In the genomic region with DNA sequence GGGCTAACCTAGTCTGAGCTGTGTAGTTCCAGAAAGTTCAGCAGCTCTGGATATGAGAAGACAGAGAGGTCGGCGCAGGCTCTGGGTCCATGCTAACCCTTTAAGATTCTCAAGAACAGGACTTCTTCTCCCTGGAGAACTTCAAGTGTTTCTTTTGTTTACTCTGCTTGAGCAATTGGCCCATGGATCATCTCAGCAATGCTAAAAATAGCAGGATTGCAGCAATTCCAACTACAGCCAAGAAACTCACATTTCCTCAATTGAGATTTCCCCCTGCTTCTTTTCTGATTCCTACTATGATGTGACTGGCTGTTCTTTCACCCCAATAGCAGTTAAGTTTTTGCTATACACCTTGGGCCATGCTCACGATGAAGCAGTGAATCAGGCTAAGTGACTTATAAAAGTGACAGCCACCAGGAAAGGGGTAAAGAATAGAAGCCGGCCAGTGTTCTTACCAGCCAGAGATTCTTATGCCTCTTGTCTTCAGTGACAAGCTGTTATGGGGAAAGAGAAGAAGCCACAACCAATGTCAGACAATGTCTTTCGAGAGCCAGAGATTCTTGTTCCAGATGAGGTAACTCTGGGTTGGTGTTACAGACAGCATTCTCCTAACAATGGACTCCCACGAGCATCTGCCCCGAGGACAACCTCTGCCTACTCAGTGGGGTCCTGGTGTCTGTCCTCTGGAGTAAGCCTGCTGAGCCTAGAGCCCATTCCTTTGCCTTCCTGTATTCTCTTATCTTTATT, we compare ENCODE assay signal across 8 mouse cellular contexts. TPM values are rescaled to one million over a fixed set of nuclear protein-coding genes. Genes with fewer than 3 reads are reported as not detected.
DNase-seq lines count a peak whose midpoint lies in the region; ATAC-seq lines count a peak whose summit lies in the region.

No protein-coding gene starts in this region.

- no peak overlapping the region for H3K4me3 ChIP-seq in hindbrain, embryonic 15.5 days
- H3K4me3 ChIP-seq in hindbrain, embryonic 11.5 days (ENCODE audit: low read depth, low read length): no peak overlapping the region
- no peak overlapping the region for H3K4me3 ChIP-seq in macrophage (ENCODE audit: inconsistent target)
- no peak overlapping the region for H3K4me3 ChIP-seq in midbrain, embryonic 11.5 days (ENCODE audit: low read depth, low read length)

- no peaks in the 10 kb centered on the region for H3K79me2 ChIP-seq in macrophage (ENCODE audit: inconsistent target)

- WGBS in hindbrain, embryonic 15.5 days: 78% methylated on average over 7 of the region's 7 CpGs
- 82% methylated on average over 7 of the region's 7 CpGs for WGBS in hindbrain, embryonic 11.5 days
- 35% methylated on average over 7 of the region's 7 CpGs for whole genome bisulfite sequencing in macrophage (ENCODE audit: missing documents)
- 91% methylated on average over 7 of the region's 7 CpGs for WGBS in midbrain, embryonic 11.5 days

- no peak overlapping the region for H3K4me2 ChIP-seq in hindbrain, embryonic 15.5 days
- H3K4me2 ChIP-seq in hindbrain, embryonic 11.5 days (replicated peaks; ENCODE audit: low read depth, low read length): no peak overlapping the region
- H3K4me2 ChIP-seq in midbrain, embryonic 11.5 days: no peak overlapping the region

- no peak for DNase-seq in hindbrain, embryonic 11.5 days (ENCODE audit: low spot score)
- DNase-seq in brain, adult 2 months (ENCODE audit: low read depth, low spot score): peak; percentile 59
- peak; percentile 22 to 37 for DNase-seq in heart, postnatal 14 days
- no peak for DNase-seq in left cerebral cortex, adult 9 months (ENCODE audit: low spot score in 2 of 2)
- DNase-seq in midbrain, embryonic 11.5 days (ENCODE audit: low spot score, missing footprints): no peak

- intact Hi-C loops in heart, postnatal 14 days (cut with DNase I): no loop called here

- 0 out of 2 replicates have a peak, but pooled peaks cover 6% of the 10 kb centered on the region for H3K4me1 ChIP-seq in hindbrain, embryonic 15.5 days (replicated peaks)
- no peaks in the 10 kb centered on the region for H3K4me1 ChIP-seq in hindbrain, embryonic 11.5 days (replicated peaks; ENCODE audit: control insufficient read depth, insufficient read depth, low read length)
- no peaks in the 10 kb centered on the region for H3K4me1 ChIP-seq in midbrain, embryonic 11.5 days (ENCODE audit: control insufficient read depth, insufficient read depth, low read length)

- 0 out of 2 replicates have a peak overlapping the region, but pooled peaks have one; percentile 10 for H3K27ac ChIP-seq in hindbrain, embryonic 15.5 days (replicated peaks)
- no peak overlapping the region for H3K27ac ChIP-seq in hindbrain, embryonic 11.5 days (ENCODE audit: low read depth, low read length)
- peak overlapping the region; percentile 75 for H3K27ac ChIP-seq in macrophage
- H3K27ac ChIP-seq in midbrain, embryonic 11.5 days (ENCODE audit: low read depth, low read length): no peak overlapping the region

- ATAC-seq in hindbrain, embryonic 15.5 days (ENCODE audit: low FRiP score, low read depth): no peak
- ATAC-seq in hindbrain, embryonic 11.5 days (ENCODE audit: low FRiP score): no peak
- no peak for ATAC-seq in megakaryocyte-erythroid progenitor cell, adult 5-6 weeks (replicated peaks; ENCODE audit: low FRiP score, low TSS enrichment, poor library complexity, severe bottlenecking)
- ATAC-seq in midbrain, embryonic 11.5 days (ENCODE audit: low FRiP score): no peak

- H3K36me3 ChIP-seq in hindbrain, embryonic 15.5 days: peaks cover 8% of the 10 kb centered on the region; the same call in 1 of the 2 replicates
- 0 out of 2 replicates have a peak, but pooled peaks cover 2% of the 10 kb centered on the region for H3K36me3 ChIP-seq in hindbrain, embryonic 11.5 days (ENCODE audit: control insufficient read depth, insufficient read depth, low read length)
- H3K36me3 ChIP-seq in macrophage (ENCODE audit: inconsistent target): no peaks in the 10 kb centered on the region
- H3K36me3 ChIP-seq in midbrain, embryonic 11.5 days (ENCODE audit: control insufficient read depth, insufficient read depth, low read length): no peaks in the 10 kb centered on the region

- no peak overlapping the region for H3K9ac ChIP-seq in hindbrain, embryonic 15.5 days
- no peak overlapping the region for H3K9ac ChIP-seq in hindbrain, embryonic 11.5 days (ENCODE audit: low read depth, low read length)
- H3K9ac ChIP-seq in midbrain, embryonic 11.5 days (ENCODE audit: low read length): no peak overlapping the region

- H3K9me3 ChIP-seq in hindbrain, embryonic 15.5 days: no peaks in the 10 kb centered on the region
- no peaks in the 10 kb centered on the region for H3K9me3 ChIP-seq in hindbrain, embryonic 11.5 days (ENCODE audit: control insufficient read depth, low read length)
- H3K9me3 ChIP-seq in midbrain, embryonic 11.5 days (ENCODE audit: control insufficient read depth, low read length): no peaks in the 10 kb centered on the region

- H3K27me3 ChIP-seq in hindbrain, embryonic 15.5 days: no peaks in the 10 kb centered on the region
- H3K27me3 ChIP-seq in hindbrain, embryonic 11.5 days (ENCODE audit: control insufficient read depth, insufficient read depth, low read length): no peaks in the 10 kb centered on the region
- no peaks in the 10 kb centered on the region for H3K27me3 ChIP-seq in midbrain, embryonic 11.5 days (ENCODE audit: control insufficient read depth, insufficient read depth, low read length)

RNA-seq across cellular contexts. Expression of a gene that starts 33.2 kb away (rescaled TPM):
- polyA plus RNA-seq in hindbrain, embryonic 15.5 days (2015; fragmentation: Nextera tagmentation; extraction: Ambion mirVana): 7.9 and 8.1 TPM in 2 replicates
- polyA plus RNA-seq in hindbrain, embryonic 11.5 days (2014; fragmentation: Nextera tagmentation; extraction: Ambion mirVana): 2.1 and 2.7 TPM in 2 replicates
- total RNA-seq in heart, postnatal 14 days (2021): 1 to 10 TPM; 2.4 to 2.5 TPM
- total RNA-seq in macrophage (2018; cell fraction: chromatin; rRNA removed): 1 to 10 TPM in 7 of 26 experiments, under 1 TPM in 18, not detected in 1; 0.25 to 3.0 (median 0.66) TPM
- 1 to 10 TPM in 11 of 26 experiments, under 1 TPM in 6, not detected in 9; 0.03 to 5.3 (median 1.4) TPM for total RNA-seq in macrophage (2018; cell fraction: cytosol; rRNA removed)
- 1 to 10 TPM in 16 of 26 experiments, under 1 TPM in 9, not detected in 1; 0.18 to 8.3 (median 1.3) TPM for total RNA-seq in macrophage (2018; cell fraction: nucleus; rRNA removed)
- polyA plus RNA-seq in macrophage (2018): 0.07 TPM in 1 of 3 replicates, not detected in the others
- 2.3 and 4.8 TPM in 2 replicates for total RNA-seq in megakaryocyte-erythroid progenitor cell, adult 5-6 weeks (2014; fragmentation: Nextera tagmentation)
- 0.69 and 0.94 TPM in 2 replicates for total RNA-seq in megakaryocyte-erythroid progenitor cell, adult 5-6 weeks (2017)
- polyA plus RNA-seq in midbrain, embryonic 11.5 days (2014; fragmentation: Nextera tagmentation; extraction: Ambion mirVana): 1.2 and 1.6 TPM in 2 replicates

Comparison
In these comparisons a context has a peak if more than half of its experiments do, and no peak if none do; other contexts are left out.
1. H3K27ac ChIP-seq: peak in hindbrain, embryonic 15.5 days (single experiment) and macrophage (single experiment); none in hindbrain, embryonic 11.5 days (single experiment) and midbrain, embryonic 11.5 days (single experiment).
2. DNase-seq: peak in brain, adult 2 months (single experiment) and heart, postnatal 14 days (2 of 2); none in hindbrain, embryonic 11.5 days (single experiment), left cerebral cortex, adult 9 months (0 of 2) and midbrain, embryonic 11.5 days (single experiment).